14 mouse cellular contexts compared by ENCODE assay signal in genomic region chr12:26401254-26401653, GRCm38 (mm10). TPM values are rescaled to one million over a fixed set of nuclear protein-coding genes. Genes with fewer than 3 reads are reported as not detected.
DNase-seq lines count a peak whose midpoint lies in the region; ATAC-seq lines count a peak whose summit lies in the region.
"Had no signal": no experiment of that assay in that cellular context is flagged by ENCODE, and none has a peak within 500 bp of the region (broad histone marks: within the 10 kb centered on the region; RNA-seq: fewer than 3 reads in every experiment).

No protein-coding gene starts in this region.

- no peak overlapping the region for H3K4me2 ChIP-seq in embryonic facial prominence, embryonic 12.5 days (replicated peaks)
- H3K4me2 ChIP-seq in kidney, embryonic 16.5 days (replicated peaks; ENCODE audit: low read depth, low read length) = no peak overlapping the region
- no peak overlapping the region for H3K4me2 ChIP-seq in intestine, embryonic 15.5 days (replicated peaks)
- H3K4me2 ChIP-seq: forebrain, embryonic 12.5 days; hindbrain, embryonic 14.5 days; limb, embryonic 12.5 days; neural tube, embryonic 12.5 days had no signal

- H3K4me3 ChIP-seq in embryonic facial prominence, embryonic 12.5 days = no peak overlapping the region
- no peak overlapping the region for H3K4me3 ChIP-seq in embryonic facial prominence, embryonic 10.5 days
- H3K4me3 ChIP-seq in kidney, embryonic 16.5 days (ENCODE audit: low read length) = no peak overlapping the region
- H3K4me3 ChIP-seq in intestine, embryonic 15.5 days (replicated peaks) = no peak overlapping the region
- H3K4me3 ChIP-seq: forebrain, embryonic 12.5 days; limb, embryonic 12.5 days; neural tube, embryonic 12.5 days had no signal

- no peak for ATAC-seq in embryonic facial prominence, embryonic 12.5 days (ENCODE audit: insufficient number of reproducible peaks, insufficient read depth, low FRiP score, low TSS enrichment)
- no peak for ATAC-seq in kidney, embryonic 16.5 days (ENCODE audit: low FRiP score, low TSS enrichment)
- no peak for ATAC-seq in intestine, embryonic 15.5 days

- H3K36me3 ChIP-seq in embryonic facial prominence, embryonic 12.5 days = peaks cover 7% of the 10 kb centered on the region
- peaks cover 48% of the 10 kb centered on the region for H3K36me3 ChIP-seq in embryonic facial prominence, embryonic 10.5 days (replicated peaks)
- H3K36me3 ChIP-seq in kidney, embryonic 16.5 days (ENCODE audit: insufficient read depth, low read length) = 0 out of 2 replicates have a peak, but pooled peaks cover 5% of the 10 kb centered on the region
- no peaks in the 10 kb centered on the region for H3K36me3 ChIP-seq in intestine, embryonic 15.5 days

- no peaks in the 10 kb centered on the region for H3K9me3 ChIP-seq in embryonic facial prominence, embryonic 12.5 days
- no peaks in the 10 kb centered on the region for H3K9me3 ChIP-seq in embryonic facial prominence, embryonic 10.5 days
- no peaks in the 10 kb centered on the region for H3K9me3 ChIP-seq in kidney, embryonic 16.5 days (ENCODE audit: low read length)
- H3K9me3 ChIP-seq in intestine, embryonic 15.5 days = no peaks in the 10 kb centered on the region
- H3K9me3 ChIP-seq: forebrain, embryonic 12.5 days; limb, embryonic 12.5 days; neural tube, embryonic 12.5 days had no signal

- peaks cover 19% of the 10 kb centered on the region for H3K4me1 ChIP-seq in embryonic facial prominence, embryonic 12.5 days
- H3K4me1 ChIP-seq in embryonic facial prominence, embryonic 10.5 days = peaks cover 39% of the 10 kb centered on the region
- H3K4me1 ChIP-seq in kidney, embryonic 16.5 days (ENCODE audit: insufficient read depth, low read length) = peaks cover 47% of the 10 kb centered on the region
- H3K4me1 ChIP-seq in intestine, embryonic 15.5 days (replicated peaks) = peaks cover 20% of the 10 kb centered on the region
- H3K4me1 ChIP-seq: neural tube, embryonic 12.5 days had no signal

- H3K9ac ChIP-seq in embryonic facial prominence, embryonic 12.5 days = no peak overlapping the region
- no peak overlapping the region for H3K9ac ChIP-seq in kidney, embryonic 16.5 days (replicated peaks; ENCODE audit: low read length)
- no peak overlapping the region for H3K9ac ChIP-seq in intestine, embryonic 15.5 days
- H3K9ac ChIP-seq: forebrain, embryonic 12.5 days; hindbrain, embryonic 14.5 days; limb, embryonic 12.5 days; neural tube, embryonic 12.5 days had no signal

- 85% methylated on average over 1 of the region's 1 CpGs for WGBS in embryonic facial prominence, embryonic 12.5 days
- 86% methylated on average over 1 of the region's 1 CpGs for WGBS in embryonic facial prominence, embryonic 10.5 days
- WGBS in kidney, embryonic 16.5 days = 58% methylated on average over 1 of the region's 1 CpGs
- 65% methylated on average over 1 of the region's 1 CpGs for WGBS in intestine, embryonic 15.5 days

- 0 out of 2 replicates have a peak overlapping the region, but pooled peaks have one; percentile 23 for H3K27ac ChIP-seq in embryonic facial prominence, embryonic 12.5 days
- no peak overlapping the region for H3K27ac ChIP-seq in embryonic facial prominence, embryonic 10.5 days (replicated peaks)
- H3K27ac ChIP-seq in kidney, embryonic 16.5 days (ENCODE audit: low read length) = peak overlapping the region; percentile 67; the same call in 1 of the 2 replicates
- H3K27ac ChIP-seq in intestine, embryonic 15.5 days = 0 out of 2 replicates have a peak overlapping the region, but pooled peaks have one; percentile 48
- H3K27ac ChIP-seq: forebrain, embryonic 12.5 days; hindbrain, embryonic 14.5 days; limb, embryonic 12.5 days; neural tube, embryonic 12.5 days had no signal

- H3K27me3 ChIP-seq in embryonic facial prominence, embryonic 12.5 days = no peaks in the 10 kb centered on the region
- no peaks in the 10 kb centered on the region for H3K27me3 ChIP-seq in embryonic facial prominence, embryonic 10.5 days (replicated peaks; ENCODE audit: low read depth, poor library complexity, severe bottlenecking)
- no peaks in the 10 kb centered on the region for H3K27me3 ChIP-seq in kidney, embryonic 16.5 days (ENCODE audit: insufficient read depth, low read length)
- H3K27me3 ChIP-seq in intestine, embryonic 15.5 days (replicated peaks) = no peaks in the 10 kb centered on the region
- H3K27me3 ChIP-seq: forebrain, embryonic 12.5 days; limb, embryonic 12.5 days; neural tube, embryonic 12.5 days had no signal

- DNase-seq in embryonic facial prominence, embryonic 10.5 days (ENCODE audit: low spot score) = no peak
- no peak for DNase-seq in kidney, postnatal 25 days
- peak; percentile 45 for DNase-seq in CD4-positive, CD25-positive, alpha-beta regulatory T cell, adult 2 months (ENCODE audit: low read depth, low spot score)
- no peak for DNase-seq in embryo, embryonic 10.5 days (ENCODE audit: low spot score)
- DNase-seq in right cerebral cortex, postnatal 36 days (ENCODE audit: low spot score in 2 of 2) = no peak
- DNase-seq: layer of hippocampus, adult 9-11 months; right cerebral cortex, adult 18-20 months had no signal

RNA-seq across cellular contexts. Expression of gene Rnf144a, which starts 13.8 kb away (rescaled TPM):
- 59.5 and 64.0 TPM in 2 replicates for polyA plus RNA-seq in embryonic facial prominence, embryonic 12.5 days (2016; fragmentation: Nextera tagmentation; extraction: Ambion mirVana)
- polyA plus RNA-seq in embryonic facial prominence, embryonic 10.5 days (2016; fragmentation: Nextera tagmentation; extraction: Ambion mirVana) = 43.1 and 44.9 TPM in 2 replicates
- 35.1 and 38.6 TPM in 2 replicates for polyA plus RNA-seq in kidney, embryonic 16.5 days (2015; fragmentation: Nextera tagmentation; extraction: Ambion mirVana)
- 17.5 and 20.1 TPM in 2 replicates for polyA plus RNA-seq in intestine, embryonic 15.5 days (2015; fragmentation: Nextera tagmentation; extraction: Ambion mirVana)

RNA-seq across cellular contexts. Expression of gene Rsad2, which starts 55.0 kb away (rescaled TPM):
- 0.70 and 0.74 TPM in 2 replicates for polyA plus RNA-seq in embryonic facial prominence, embryonic 12.5 days (2016; fragmentation: Nextera tagmentation; extraction: Ambion mirVana)
- 0.25 and 0.33 TPM in 2 replicates for polyA plus RNA-seq in embryonic facial prominence, embryonic 10.5 days (2016; fragmentation: Nextera tagmentation; extraction: Ambion mirVana)
- polyA plus RNA-seq in kidney, embryonic 16.5 days (2015; fragmentation: Nextera tagmentation; extraction: Ambion mirVana) = 27.3 and 28.0 TPM in 2 replicates
- 1.1 and 1.2 TPM in 2 replicates for polyA plus RNA-seq in intestine, embryonic 15.5 days (2015; fragmentation: Nextera tagmentation; extraction: Ambion mirVana)

Comparison
In these comparisons a context has a peak if more than half of its experiments do, and no peak if none do; other contexts are left out.
1. RNA of gene Rsad2, which starts 55.0 kb away (polyA plus RNA-seq): 27.3 to 28.0 TPM in kidney, embryonic 16.5 days; 1.1 to 1.2 TPM in intestine, embryonic 15.5 days, 0.70 to 0.74 TPM in embryonic facial prominence, embryonic 12.5 days and 0.25 to 0.33 TPM in embryonic facial prominence, embryonic 10.5 days; every median in the first group is over 10 times any median in the second.